Mouse (Mus musculus) forebrain, embryonic 15.5 days (tissue): Measurements from ENCODE around the gene Tmed2. TPM values are rescaled to one million over a fixed set of nuclear protein-coding genes. Genes with fewer than 3 reads are reported as not detected.

ENCODE experiments used
- ATAC-seq: fragments of 200-750 bp; cut with Nextera tagmentation; replicated peaks from 2 replicates; pipeline ENCODE4 v1.8.0; 2017; ENCODE audit warnings: mild to moderate bottlenecking, moderate TSS enrichment, moderate library complexity
- H3K27ac ChIP-seq: fragments of 300-500 bp; sonication (generic); replicated peaks from 2 replicates; pipeline ENCODE4 v1.5.1; 2015; ENCODE audit warnings: mild to moderate bottlenecking, inconsistent platforms
- H3K27me3 ChIP-seq: fragments of 300-500 bp; sonication (generic); 2 replicates; pipeline ENCODE4 v1.6.1; 2015; ENCODE audit warnings: inconsistent platforms
- H3K36me3 ChIP-seq: fragments of 300-500 bp; sonication (generic); 2 replicates; pipeline ENCODE4 v1.6.1; 2015; ENCODE audit warnings: mild to moderate bottlenecking, inconsistent platforms
- H3K4me1 ChIP-seq: fragments of 300-500 bp; sonication (generic); 2 replicates; pipeline ENCODE4 v1.6.1; 2015; ENCODE audit warnings: inconsistent platforms
- H3K4me2 ChIP-seq: fragments of 300-500 bp; sonication (generic); replicated peaks from 2 replicates; pipeline ENCODE4 v1.6.1; 2015; ENCODE audit warnings: mild to moderate bottlenecking, inconsistent platforms
- H3K4me3 ChIP-seq: fragments of 300-500 bp; sonication (generic); 2 replicates; pipeline ENCODE4 v1.5.1; 2015; ENCODE audit warnings: mild to moderate bottlenecking, inconsistent platforms
- H3K9ac ChIP-seq: fragments of 300-500 bp; sonication (generic); replicated peaks from 2 replicates; pipeline ENCODE4 v1.6.1; 2015; ENCODE audit warnings: mild to moderate bottlenecking, inconsistent platforms
- H3K9me3 ChIP-seq: fragments of 300-500 bp; sonication (generic); 2 replicates; pipeline ENCODE4 v1.6.1; 2016; ENCODE audit warnings: inconsistent platforms
- WGBS: fragments of 180-500 bp; shearing (Covaris S2); methylation state at CpG from one replicate; pipeline ENCODE4 v1.1.7; 2015; ENCODE audit warnings: mixed read lengths; 5-methylcytosine and 5-hydroxymethylcytosine counted together
- polyA plus RNA-seq: library from polyadenylated mRNA; unstranded; fragments of >200 nt; fragmentation: Nextera tagmentation; extraction: Ambion mirVana; gene quantifications from 2 replicates; pipeline ENCODE4 v1.2.1, GENCODE M21; 2015

Tmed2 gene
- polyA plus RNA-seq, 1 experiment from 2014 or later = 377 TPM

GRCm38 (mm10) chr5:124505235-124505634 is 35.3 kb upstream of the Tmed2 start:
- Histone ChIP-seq H3K9ac (no peak overlapping the region), H3K9me3 (no peaks in the 10 kb centered on the region), H3K27me3 (no peaks in the 10 kb centered on the region), H3K4me2 (no peak overlapping the region), H3K36me3 (peaks cover 7% of the 10 kb centered on the region; the same call in 1 of the 2 replicates), H3K4me1 (no peaks in the 10 kb centered on the region), H3K4me3 (no peak overlapping the region), H3K27ac (no peak overlapping the region)
- no peak for ATAC-seq
- WGBS = 92% methylated on average over 4 of the region's 4 CpGs

DNA sequence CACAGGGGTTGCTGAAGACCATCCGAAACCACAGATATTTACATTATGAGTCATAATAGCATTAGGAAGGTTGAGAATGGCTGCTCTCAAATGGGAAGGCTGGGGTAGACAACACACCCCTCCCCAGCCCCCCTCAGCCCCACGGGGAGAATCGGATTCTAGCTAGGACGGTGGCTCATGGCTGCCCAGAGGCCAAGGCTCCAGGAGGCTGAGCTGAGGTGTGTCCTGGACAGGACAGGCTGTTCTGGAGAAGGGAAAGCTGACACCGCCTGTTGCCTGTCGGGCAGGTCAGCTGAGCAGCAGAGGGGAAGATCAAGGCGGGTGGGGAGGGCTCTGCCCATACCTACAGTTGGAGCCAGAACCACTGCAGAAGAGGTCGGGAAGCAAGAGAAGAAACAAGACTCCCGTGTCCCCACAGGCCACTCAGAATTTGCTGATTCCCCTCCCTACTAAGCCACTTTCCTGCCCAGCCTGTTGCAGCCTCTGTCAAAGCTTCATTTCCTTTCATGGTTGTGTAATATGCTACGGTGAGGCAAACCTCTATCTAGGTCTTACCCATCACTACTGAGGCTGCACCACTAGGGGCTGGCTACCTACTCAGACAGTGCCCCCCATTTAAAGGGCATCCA is 33.6 kb upstream of the Tmed2 start:
- Histone ChIP-seq H3K4me2 (no peak overlapping the region), H3K9me3 (no peaks in the 10 kb centered on the region), H3K36me3 (peaks cover 4% of the 10 kb centered on the region; the same call in 1 of the 2 replicates), H3K27me3 (no peaks in the 10 kb centered on the region), H3K9ac (no peak overlapping the region), H3K4me1 (no peaks in the 10 kb centered on the region), H3K27ac (no peak overlapping the region), H3K4me3 (no peak overlapping the region)
- WGBS = 83% methylated on average over 10 of the region's 10 CpGs
- ATAC-seq = no peak

- WGBS = 96% methylated on average over 6 of the region's 6 CpGs
- ATAC-seq = no peak
- Histone ChIP-seq H3K36me3 (peaks cover 10% of the 10 kb centered on the region), H3K27me3 (no peaks in the 10 kb centered on the region), H3K4me1 (no peaks in the 10 kb centered on the region), H3K27ac (no peak overlapping the region), H3K4me2 (no peak overlapping the region), H3K4me3 (no peak overlapping the region), H3K9ac (no peak overlapping the region), H3K9me3 (no peaks in the 10 kb centered on the region)
Observed at GRCm38 (mm10) chr5:124509200-124509599, 31.3 kb upstream of the Tmed2 start.

GRCm38 (mm10) chr5:124509742-124510237 is 30.7 kb upstream of the Tmed2 start:
- Histone ChIP-seq H3K36me3 (peaks cover 14% of the 10 kb centered on the region), H3K4me3 (no peak overlapping the region), H3K9me3 (no peaks in the 10 kb centered on the region), H3K27me3 (no peaks in the 10 kb centered on the region), H3K9ac (no peak overlapping the region), H3K27ac (no peak overlapping the region), H3K4me1 (no peaks in the 10 kb centered on the region), H3K4me2 (no peak overlapping the region)
- ATAC-seq = no peak
- whole genome bisulfite sequencing = 88% methylated on average over 12 of the region's 12 CpGs

- H3K4me2 ChIP-seq = no peak overlapping the region
- 90% methylated on average over 10 of the region's 10 CpGs for WGBS
- no peak for ATAC-seq
- no peaks in the 10 kb centered on the region for H3K4me1 ChIP-seq
- no peaks in the 10 kb centered on the region for H3K27me3 ChIP-seq
- H3K9me3 ChIP-seq = no peaks in the 10 kb centered on the region
- H3K27ac ChIP-seq = no peak overlapping the region
- H3K36me3 ChIP-seq = peaks cover 14% of the 10 kb centered on the region
- H3K4me3 ChIP-seq = no peak overlapping the region
- H3K9ac ChIP-seq = no peak overlapping the region
Observed at GRCm38 (mm10) chr5:124510536-124511050, 29.9 kb upstream of the Tmed2 start.

GRCm38 (mm10) chr5:124515789-124516188 is 24.7 kb upstream of the Tmed2 start:
- Histone ChIP-seq H3K9ac (no peak overlapping the region), H3K4me3 (no peak overlapping the region), H3K27ac (no peak overlapping the region), H3K27me3 (no peaks in the 10 kb centered on the region), H3K9me3 (no peaks in the 10 kb centered on the region), H3K4me1 (no peaks in the 10 kb centered on the region), H3K4me2 (no peak overlapping the region), H3K36me3 (peaks cover 14% of the 10 kb centered on the region)
- no peak for ATAC-seq
- 94% methylated on average over 5 of the region's 5 CpGs for WGBS

GRCm38 (mm10) chr5:124518648-124519047 is 21.8 kb upstream of the Tmed2 start:
- WGBS = 82% methylated on average over 10 of the region's 10 CpGs
- ATAC-seq = no peak
- no peaks in the 10 kb centered on the region for H3K4me1 ChIP-seq
- H3K4me3 ChIP-seq = no peak overlapping the region
- H3K36me3 ChIP-seq = peaks cover 6% of the 10 kb centered on the region
- H3K9me3 ChIP-seq = no peaks in the 10 kb centered on the region
- H3K27ac ChIP-seq = no peak overlapping the region
- H3K9ac ChIP-seq = no peak overlapping the region
- no peaks in the 10 kb centered on the region for H3K27me3 ChIP-seq
- no peak overlapping the region for H3K4me2 ChIP-seq

GRCm38 (mm10) chr5:124521588-124521987 is 18.9 kb upstream of the Tmed2 start:
- H3K4me1 ChIP-seq = no peaks in the 10 kb centered on the region
- WGBS = 96% methylated on average over 4 of the region's 4 CpGs
- H3K4me2 ChIP-seq = no peak overlapping the region

DNA sequence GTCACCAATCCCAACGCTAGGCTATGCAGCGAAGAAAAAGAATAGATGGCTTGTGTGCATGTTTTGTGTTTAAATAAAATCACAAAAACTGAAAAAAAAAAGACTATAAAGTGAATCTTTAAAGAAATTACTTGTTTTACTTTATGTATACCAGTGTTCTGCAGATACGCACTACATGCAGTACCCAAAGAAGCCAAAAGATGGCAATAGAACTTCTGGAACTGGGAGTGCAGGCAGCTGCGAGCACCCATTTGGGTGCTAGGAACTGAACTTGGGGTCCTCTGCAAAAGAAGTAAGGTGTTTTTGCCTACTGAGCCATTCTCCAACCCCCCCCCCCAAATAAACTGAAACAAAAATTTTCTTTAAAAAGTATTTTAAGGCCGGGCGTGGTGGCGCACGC is 17.5 kb upstream of the Tmed2 start:
- WGBS = 96% methylated on average over 8 of the region's 8 CpGs
- Histone ChIP-seq H3K4me3 (no peak overlapping the region), H3K36me3 (no peaks in the 10 kb centered on the region), H3K4me1 (peaks cover under 1% of the 10 kb centered on the region; the same call in 1 of the 2 replicates), H3K9me3 (no peaks in the 10 kb centered on the region), H3K27ac (no peak overlapping the region), H3K4me2 (no peak overlapping the region), H3K27me3 (no peaks in the 10 kb centered on the region), H3K9ac (no peak overlapping the region)
- no peak for ATAC-seq

More at GRCm38 (mm10) chr5:124521588-124521987, 18.9 kb upstream of the Tmed2 start:
- Histone ChIP-seq H3K36me3 (no peaks in the 10 kb centered on the region), H3K9ac (no peak overlapping the region), H3K27me3 (no peaks in the 10 kb centered on the region), H3K27ac (no peak overlapping the region), H3K9me3 (no peaks in the 10 kb centered on the region), H3K4me3 (no peak overlapping the region)
- no peak for ATAC-seq

GRCm38 (mm10) chr5:124524943-124525342 is 15.6 kb upstream of the Tmed2 start:
- Histone ChIP-seq H3K9ac (no peak overlapping the region), H3K36me3 (no peaks in the 10 kb centered on the region), H3K4me2 (no peak overlapping the region), H3K27ac (no peak overlapping the region), H3K9me3 (no peaks in the 10 kb centered on the region), H3K4me1 (peaks cover 19% of the 10 kb centered on the region), H3K27me3 (no peaks in the 10 kb centered on the region), H3K4me3 (no peak overlapping the region)
- 94% methylated on average over 5 of the region's 5 CpGs for WGBS
- ATAC-seq = no peak

DNA sequence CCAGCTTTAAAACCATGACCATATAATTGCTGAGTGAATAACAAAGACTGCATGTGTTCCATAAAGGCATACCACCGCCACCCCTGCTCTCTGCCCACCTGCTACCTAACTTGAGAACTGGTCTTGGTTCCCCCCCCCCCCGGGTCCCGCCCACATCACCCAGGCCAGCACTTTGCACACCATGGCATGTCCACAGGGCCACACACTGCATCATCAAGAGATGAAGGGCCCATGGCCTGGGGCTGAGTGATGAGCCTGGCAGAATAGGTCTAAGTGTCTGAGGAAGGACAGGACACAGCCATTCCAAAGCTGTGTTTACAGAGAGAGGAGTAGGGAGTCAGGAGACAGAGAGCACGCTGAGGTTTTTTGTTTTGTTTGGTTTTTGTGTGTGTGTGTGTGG is 12.1 kb upstream of the Tmed2 start:
- no peak overlapping the region for H3K4me3 ChIP-seq
- no peak for ATAC-seq
- WGBS = 62% methylated on average over 4 of the region's 4 CpGs
- H3K27me3 ChIP-seq = no peaks in the 10 kb centered on the region
- H3K27ac ChIP-seq = no peak overlapping the region
- peaks cover 33% of the 10 kb centered on the region for H3K4me1 ChIP-seq
- H3K9me3 ChIP-seq = no peaks in the 10 kb centered on the region
- no peak overlapping the region for H3K4me2 ChIP-seq
- H3K9ac ChIP-seq = no peak overlapping the region
- no peaks in the 10 kb centered on the region for H3K36me3 ChIP-seq

- H3K4me1 ChIP-seq = peaks cover 33% of the 10 kb centered on the region
- H3K9me3 ChIP-seq = no peaks in the 10 kb centered on the region
- H3K4me2 ChIP-seq = peak overlapping the region; percentile 78
- 42% methylated on average over 9 of the region's 9 CpGs for WGBS
- no peaks in the 10 kb centered on the region for H3K27me3 ChIP-seq
- no peak for ATAC-seq
- H3K27ac ChIP-seq = peak overlapping the region; percentile 4
- H3K36me3 ChIP-seq = no peaks in the 10 kb centered on the region
- no peak overlapping the region; the same call in 1 of the 2 replicates for H3K9ac ChIP-seq
- H3K4me3 ChIP-seq = peak overlapping the region; percentile 20
Observed at GRCm38 (mm10) chr5:124528791-124529190, 11.7 kb upstream of the Tmed2 start.
